Comparison of ENCODE assay signal across 31 mouse cellular contexts in genomic region chr7:82379765-82380164, GRCm38 (mm10). TPM values are rescaled to one million over a fixed set of nuclear protein-coding genes. Genes with fewer than 3 reads are reported as not detected.
A peak's percentile ranks its signal among the peaks of the same experiment; 100 is the strongest.
DNase-seq lines count a peak whose midpoint lies in the region; ATAC-seq lines count a peak whose summit lies in the region.
"Had no signal": no experiment of that assay in that cellular context is flagged by ENCODE, and none has a peak within 500 bp of the region (broad histone marks: within the 10 kb centered on the region; RNA-seq: fewer than 3 reads in every experiment).

No protein-coding gene starts in this region.

- DNase-seq in gastrocnemius, postnatal 25 days = peak; percentile 14
- no peak for DNase-seq in gastrocnemius, adult 8-10 months (ENCODE audit: low spot score in 2 of 2)
- DNase-seq in lung, adult 18-20 months = no peak
- DNase-seq in heart, postnatal 36 days = peak; percentile 17 to 18
- no peak for DNase-seq in yolk sac, embryonic 10.5 days (ENCODE audit: low spot score)
- DNase-seq in spleen, postnatal 4 days (ENCODE audit: low spot score in 2 of 2) = no peak
- DNase-seq: adrenal gland, postnatal 10 days; cerebellum, adult 8-10 months; forebrain, postnatal 0 days; gastrocnemius, postnatal 36 days; kidney, adult 8-10 months; kidney, postnatal 4 days; liver, postnatal 0 days; lung, postnatal 10 days; midbrain, embryonic 14.5 days; retina, postnatal 1 day; right cerebral cortex, postnatal 14 days; thymus, adult 2 months; thymus, postnatal 36 days had no signal

- H3K27me3 ChIP-seq in lung, embryonic 16.5 days (ENCODE audit: control insufficient read depth, insufficient read depth, low read depth, low read length) = no peaks in the 10 kb centered on the region
- H3K27me3 ChIP-seq: embryonic facial prominence, embryonic 15.5 days; forebrain, embryonic 12.5 days; hindbrain, embryonic 15.5 days; liver, embryonic 12.5 days; neural tube, embryonic 15.5 days; Patski had no signal

- intact Hi-C loops in heart, postnatal 36 days (cut with DNase I) = no loop called here

- ATAC-seq in lung, embryonic 16.5 days (ENCODE audit: low read depth) = no peak
- ATAC-seq: forebrain, postnatal 0 days; liver, embryonic 12.5 days; liver, postnatal 0 days; Patski had no signal

- 0 out of 2 replicates have a peak overlapping the region, but pooled peaks have one; percentile 10 for H3K27ac ChIP-seq in lung, embryonic 16.5 days (ENCODE audit: low read length)
- H3K27ac ChIP-seq: embryonic facial prominence, embryonic 10.5 days; embryonic facial prominence, embryonic 15.5 days; forebrain, embryonic 12.5 days; hindbrain, embryonic 15.5 days; kidney, postnatal 0 days; liver, embryonic 12.5 days; macrophage; neural tube, embryonic 15.5 days; stomach, postnatal 0 days had no signal

- no peaks in the 10 kb centered on the region for H3K36me3 ChIP-seq in lung, embryonic 16.5 days (ENCODE audit: control insufficient read depth, insufficient read depth, low read length)
- H3K36me3 ChIP-seq: embryonic facial prominence, embryonic 10.5 days; embryonic facial prominence, embryonic 15.5 days; forebrain, embryonic 12.5 days; hindbrain, embryonic 15.5 days; liver, embryonic 12.5 days; neural tube, embryonic 15.5 days had no signal

- 42% methylated on average over 7 of the region's 7 CpGs for WGBS in lung, embryonic 16.5 days

- no peaks in the 10 kb centered on the region for H3K9me3 ChIP-seq in lung, embryonic 16.5 days (ENCODE audit: control insufficient read depth, low read length)
- H3K9me3 ChIP-seq: embryonic facial prominence, embryonic 10.5 days; embryonic facial prominence, embryonic 15.5 days; forebrain, embryonic 12.5 days; hindbrain, embryonic 15.5 days; liver, embryonic 12.5 days; neural tube, embryonic 15.5 days had no signal

- H3K9ac ChIP-seq in lung, embryonic 16.5 days (ENCODE audit: low read length) = no peak overlapping the region
- H3K9ac ChIP-seq: embryonic facial prominence, embryonic 15.5 days; forebrain, embryonic 12.5 days; forebrain, postnatal 0 days; hindbrain, embryonic 15.5 days; liver, embryonic 12.5 days; liver, postnatal 0 days; neural tube, embryonic 15.5 days had no signal

- H3K4me3 ChIP-seq in lung, embryonic 16.5 days (ENCODE audit: low read length) = no peak overlapping the region
- H3K4me3 ChIP-seq: embryonic facial prominence, embryonic 10.5 days; embryonic facial prominence, embryonic 15.5 days; forebrain, embryonic 12.5 days; hindbrain, embryonic 15.5 days; liver, embryonic 12.5 days; neural tube, embryonic 15.5 days had no signal

- H3K4me1 ChIP-seq in lung, embryonic 16.5 days (replicated peaks; ENCODE audit: control insufficient read depth, insufficient read depth, low read length) = no peaks in the 10 kb centered on the region
- H3K4me1 ChIP-seq: embryonic facial prominence, embryonic 15.5 days; forebrain, embryonic 12.5 days; hindbrain, embryonic 15.5 days; liver, embryonic 12.5 days; neural tube, embryonic 15.5 days had no signal

- H3K4me2 ChIP-seq in lung, embryonic 16.5 days (ENCODE audit: low read depth, low read length) = no peak overlapping the region
- H3K4me2 ChIP-seq: embryonic facial prominence, embryonic 15.5 days; forebrain, embryonic 12.5 days; hindbrain, embryonic 15.5 days; liver, embryonic 12.5 days; neural tube, embryonic 15.5 days had no signal

RNA-seq across cellular contexts. Expression of gene Adamtsl3, which starts 44.3 kb away (rescaled TPM):
- total RNA-seq in gastrocnemius, postnatal 25 days (2021) = 1 to 10 TPM; 3.3 to 6.3 TPM
- 1 to 10 TPM; 3.5 to 5.3 (median 4.4) TPM for total RNA-seq in gastrocnemius, adult 8-10 months (2022)
- 2.4 and 2.5 TPM in 2 replicates for polyA plus RNA-seq in lung, embryonic 16.5 days (2015; fragmentation: Nextera tagmentation; extraction: Ambion mirVana)
- total RNA-seq in heart, postnatal 36 days (2021) = 1 to 10 TPM; 5.5 to 6.5 TPM
- total RNA-seq: MEL had no signal
- polyA plus RNA-seq: macrophage had no signal

Comparison
In these comparisons a context has a peak if more than half of its experiments do, and no peak if none do; other contexts are left out.
1. DNase-seq: peak in gastrocnemius, postnatal 25 days (single experiment) and heart, postnatal 36 days (2 of 2); none in gastrocnemius, adult 8-10 months (0 of 2), lung, adult 18-20 months (0 of 2), yolk sac, embryonic 10.5 days (single experiment) and spleen, postnatal 4 days (0 of 2).